Mouse (Mus musculus): Measurements from ENCODE around the gene Ddb1.

- TF ChIP-seq TAL1 (IDR thresholded peaks at IDR 0.05; ENCODE audit: low read length) = no peak
- TF ChIP-seq GATA1 (IDR thresholded peaks at IDR 0.05; ENCODE audit: low read length) = no peak
Measured at GRCm38 (mm10) chr19:10656058-10656457, 50.9 kb downstream of the Ddb1 start.

All from erythroblast, embryonic 14.5 days (primary cell).